ENCODE assay signal across 8 mouse cellular contexts in the genomic region with DNA sequence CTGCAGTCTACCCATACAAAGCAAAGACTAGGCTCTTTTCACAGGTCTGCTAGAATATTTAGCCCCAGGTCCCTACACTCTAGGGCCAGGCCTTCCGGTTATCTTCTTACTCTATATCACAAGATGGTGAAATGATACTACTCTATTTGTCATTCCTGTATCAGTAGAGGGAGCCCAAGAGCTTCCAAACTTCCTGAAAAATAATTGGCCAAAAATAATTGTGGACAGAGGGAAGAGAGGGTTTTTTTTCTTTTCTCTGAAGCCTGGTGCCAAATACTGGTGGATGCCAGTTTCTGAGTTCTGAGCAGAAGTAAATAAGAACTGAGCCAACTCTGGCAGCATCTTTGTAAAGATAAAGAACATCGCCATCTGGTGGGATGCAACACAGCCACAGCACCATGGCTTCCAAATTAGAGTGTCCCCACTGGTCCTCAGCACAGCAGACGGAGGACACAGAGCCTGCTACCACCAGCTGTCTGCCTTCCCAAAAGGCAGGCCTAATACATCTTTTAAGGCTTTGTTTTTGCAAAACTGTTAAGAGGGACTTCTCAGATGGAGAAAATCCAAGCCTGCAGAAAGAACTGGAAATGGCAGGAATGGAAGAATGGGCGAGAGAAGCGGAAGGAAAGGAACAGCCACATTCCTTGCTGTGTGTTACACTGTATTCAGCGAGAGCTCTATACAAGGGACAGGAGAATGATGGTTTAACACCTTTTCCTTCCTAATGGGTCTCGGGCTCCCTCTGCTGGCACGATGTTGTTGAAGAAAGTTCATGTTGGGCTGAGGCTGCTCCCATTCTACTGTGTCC.
DNase-seq lines count a peak whose midpoint lies in the region; ATAC-seq and TF ChIP-seq lines count a peak whose summit lies in the region.

No protein-coding gene starts in this region.

- no peak overlapping the region for H3K9ac ChIP-seq in liver, adult 2 months (ENCODE audit: low read depth, low read length)
- no peak overlapping the region for H3K9ac ChIP-seq in liver, embryonic 11.5 days (ENCODE audit: low read depth, low read length)
- no peak overlapping the region for H3K9ac ChIP-seq in kidney, postnatal 0 days (ENCODE audit: low read depth, low read length)
- no peak overlapping the region for H3K9ac ChIP-seq in liver, embryonic 13.5 days
- H3K9ac ChIP-seq in neural tube, embryonic 15.5 days (replicated peaks), result no peak overlapping the region

- ATAC-seq in liver, embryonic 11.5 days (replicated peaks; ENCODE audit: low FRiP score), result no peak; the same call in 1 of the 2 replicates
- peak; percentile 87 for ATAC-seq in granulocyte monocyte progenitor cell, adult 5-6 weeks (replicated peaks; ENCODE audit: poor library complexity, severe bottlenecking)
- peak; percentile 71; the same call in 1 of the 2 replicates for ATAC-seq in kidney, postnatal 0 days (replicated peaks; ENCODE audit: low FRiP score, low read depth)
- ATAC-seq in liver, embryonic 13.5 days (ENCODE audit: low read depth), result no peak
- peak; percentile 93 for ATAC-seq in neural tube, embryonic 15.5 days (ENCODE audit: low FRiP score)

- peaks cover 3% of the 10 kb centered on the region; the same call in 1 of the 2 replicates for H3K4me1 ChIP-seq in liver, adult 2 months (ENCODE audit: control insufficient read depth, insufficient read depth, low read length)
- H3K4me1 ChIP-seq in liver, embryonic 11.5 days (replicated peaks; ENCODE audit: control insufficient read depth, insufficient read depth, low read length), result no peaks in the 10 kb centered on the region
- no peaks in the 10 kb centered on the region for H3K4me1 ChIP-seq in kidney, postnatal 0 days (replicated peaks; ENCODE audit: insufficient read depth, low read length)
- H3K4me1 ChIP-seq in liver, embryonic 13.5 days (replicated peaks), result 0 out of 2 replicates have a peak, but pooled peaks cover 4% of the 10 kb centered on the region
- H3K4me1 ChIP-seq in neural tube, embryonic 15.5 days, result peaks cover 7% of the 10 kb centered on the region

- H3K36me3 ChIP-seq in liver, adult 2 months (ENCODE audit: control insufficient read depth, insufficient read depth, low read length), result peaks cover 38% of the 10 kb centered on the region
- H3K36me3 ChIP-seq in liver, embryonic 11.5 days (ENCODE audit: control insufficient read depth, insufficient read depth, low read length), result no peaks in the 10 kb centered on the region
- peaks cover 3% of the 10 kb centered on the region; the same call in 1 of the 2 replicates for H3K36me3 ChIP-seq in kidney, postnatal 0 days (ENCODE audit: insufficient read depth, low read length)
- H3K36me3 ChIP-seq in liver, embryonic 13.5 days, result peaks cover 11% of the 10 kb centered on the region; the same call in 1 of the 2 replicates
- H3K36me3 ChIP-seq in neural tube, embryonic 15.5 days, result no peaks in the 10 kb centered on the region; the same call in 1 of the 2 replicates

- no peaks in the 10 kb centered on the region for H3K9me3 ChIP-seq in liver, embryonic 11.5 days (ENCODE audit: control insufficient read depth, low read length)
- no peaks in the 10 kb centered on the region for H3K9me3 ChIP-seq in kidney, postnatal 0 days (replicated peaks; ENCODE audit: low read length)
- no peaks in the 10 kb centered on the region for H3K9me3 ChIP-seq in liver, embryonic 13.5 days (replicated peaks)
- H3K9me3 ChIP-seq in neural tube, embryonic 15.5 days (replicated peaks), result no peaks in the 10 kb centered on the region

- H3K27me3 ChIP-seq in liver, adult 2 months (ENCODE audit: control insufficient read depth, insufficient read depth, low read length), result no peaks in the 10 kb centered on the region
- H3K27me3 ChIP-seq in liver, embryonic 11.5 days (replicated peaks; ENCODE audit: control insufficient read depth, insufficient read depth, low read length), result no peaks in the 10 kb centered on the region
- no peaks in the 10 kb centered on the region for H3K27me3 ChIP-seq in kidney, postnatal 0 days (ENCODE audit: insufficient read depth, low read length)
- no peaks in the 10 kb centered on the region for H3K27me3 ChIP-seq in liver, embryonic 13.5 days
- no peaks in the 10 kb centered on the region for H3K27me3 ChIP-seq in neural tube, embryonic 15.5 days (replicated peaks)

- TF ChIP-seq CTCF in liver, adult 2 months (IDR thresholded peaks at IDR 0.05; ENCODE audit: low read depth, low read length), result peak; percentile 64
- TF ChIP-seq CTCF in kidney, postnatal 0 days (IDR thresholded peaks at IDR 0.05; ENCODE audit: low read depth), result peak; percentile 88

- 45% methylated on average over 8 of the region's 8 CpGs for WGBS in liver, adult 2 months
- 51% methylated on average over 8 of the region's 8 CpGs for WGBS in liver, embryonic 11.5 days
- 34% methylated on average over 8 of the region's 8 CpGs for WGBS in kidney, postnatal 0 days
- 44% methylated on average over 8 of the region's 8 CpGs for WGBS in liver, embryonic 13.5 days (ENCODE audit: insufficient replicate concordance)
- 30% methylated on average over 8 of the region's 8 CpGs for WGBS in neural tube, embryonic 15.5 days

- no peaks in the 10 kb centered on the region for H3K79me2 ChIP-seq in liver, adult 2 months (ENCODE audit: control insufficient read depth, insufficient read depth, low read length)

- H3K4me3 ChIP-seq in liver, adult 2 months (ENCODE audit: insufficient read depth, low read depth, low read length), result no peak overlapping the region
- H3K4me3 ChIP-seq in liver, embryonic 11.5 days (ENCODE audit: low read depth, low read length), result no peak overlapping the region
- H3K4me3 ChIP-seq in kidney, postnatal 0 days (replicated peaks; ENCODE audit: low read depth, low read length), result no peak overlapping the region
- H3K4me3 ChIP-seq in liver, embryonic 13.5 days (replicated peaks), result no peak overlapping the region
- H3K4me3 ChIP-seq in neural tube, embryonic 15.5 days (replicated peaks), result no peak overlapping the region

- peak; percentile 84 for DNase-seq in liver, adult 2 months (ENCODE audit: extremely low read depth, low read depth, low spot score)
- DNase-seq in liver, embryonic 11.5 days (ENCODE audit: low spot score), result no peak
- DNase-seq in embryo, embryonic 11 days, result peak; percentile 87
- peak; percentile 90 for DNase-seq in kidney, postnatal 0 days (ENCODE audit: low spot score)
- DNase-seq in liver, embryonic 13.5 days, result peak; percentile 15
- DNase-seq in testis, postnatal 10 days (ENCODE audit: low spot score), result peak; percentile 90

- no peak overlapping the region for H3K4me2 ChIP-seq in liver, embryonic 11.5 days
- no peak overlapping the region for H3K4me2 ChIP-seq in kidney, postnatal 0 days (ENCODE audit: low read length)
- no peak overlapping the region for H3K4me2 ChIP-seq in liver, embryonic 13.5 days
- peak overlapping the region; percentile 25 for H3K4me2 ChIP-seq in neural tube, embryonic 15.5 days

- no peak overlapping the region for H3K27ac ChIP-seq in liver, adult 2 months (replicated peaks; ENCODE audit: insufficient read depth, low read depth, low read length)
- H3K27ac ChIP-seq in liver, embryonic 11.5 days (ENCODE audit: low read depth, low read length), result no peak overlapping the region
- no peak overlapping the region for H3K27ac ChIP-seq in kidney, postnatal 0 days
- H3K27ac ChIP-seq in liver, embryonic 13.5 days, result no peak overlapping the region
- H3K27ac ChIP-seq in neural tube, embryonic 15.5 days (replicated peaks), result peak overlapping the region; percentile 69

- no peak for TF ChIP-seq POLR2A in liver, adult 2 months (IDR thresholded peaks at IDR 0.05; ENCODE audit: extremely low read depth, insufficient read depth, low read length)

Comparison
In these comparisons a context has a peak if more than half of its experiments do, and no peak if none do; other contexts are left out.
1. ATAC-seq: peak in granulocyte monocyte progenitor cell, adult 5-6 weeks (single experiment), kidney, postnatal 0 days (single experiment) and neural tube, embryonic 15.5 days (single experiment); none in liver, embryonic 11.5 days (single experiment) and liver, embryonic 13.5 days (single experiment).